Mouse (Mus musculus) MEL (cell line): Measurements from ENCODE around the gene Gm4787. TPM values are rescaled to one million over a fixed set of nuclear protein-coding genes. Genes with fewer than 3 reads are reported as not detected.
"Not testable (repeated sequence)": the region's sequence is repeated elsewhere in the genome, so short reads cannot be mapped to it uniquely, and the experiment has no call there.

Experiments
- DNase-seq: peaks from one replicate; pipeline ENCODE4 v3.0.0; 2011; ENCODE audit warnings: low read depth, low spot score
- H3K27ac ChIP-seq: 2 replicates; pipeline ENCODE4 v1.5.1; 2012; ENCODE audit warnings: low read depth, mild to moderate bottlenecking, control low read depth, low read length, moderate library complexity; ENCODE audit not compliant: control insufficient read depth
- H3K27me3 ChIP-seq, 2 experiments: fragments of 150-350 bp in 1 of 2; sonication (generic) in 1 of 2; 2 replicates each; pipeline ENCODE4 v1.6.1; 2012; ENCODE audit warnings: low read length in 2 of 2, mild to moderate bottlenecking in 2 of 2, improper control_type of control experiment in 1 of 2, moderate library complexity in 1 of 2; ENCODE audit not compliant: insufficient read depth in 2 of 2, control insufficient read depth in 1 of 2
- H3K36me3 ChIP-seq, 2 experiments: 2 replicates each; pipeline ENCODE4 v1.6.1; 2012 to 2014; ENCODE audit warnings: low read length in 2 of 2, improper control_type of control experiment in 1 of 2, inconsistent platforms in 1 of 2, mild to moderate bottlenecking in 1 of 2; ENCODE audit not compliant: insufficient read depth in 2 of 2, control insufficient read depth in 1 of 2
- H3K4me1 ChIP-seq, 2 experiments: fragments of 150-350 bp in 1 of 2; sonication (generic) in 1 of 2; 2 replicates each; pipeline ENCODE4 v1.6.1; 2012; ENCODE audit warnings: low read length in 2 of 2, improper control_type of control experiment in 1 of 2, mild to moderate bottlenecking in 1 of 2; ENCODE audit not compliant: insufficient read depth in 2 of 2, control insufficient read depth in 1 of 2
- H3K4me3 ChIP-seq, 2 experiments: fragments of 150-350 bp in 1 of 2; sonication (generic) in 1 of 2; 2 replicates each; pipeline ENCODE4 v1.5.1; 2012; ENCODE audit warnings: low read depth in 2 of 2, low read length in 2 of 2, mild to moderate bottlenecking in 2 of 2, moderate library complexity in 2 of 2, control low read depth in 1 of 2, improper control_type of control experiment in 1 of 2; ENCODE audit not compliant: control insufficient read depth in 1 of 2, insufficient read depth in 1 of 2
- H3K79me2 ChIP-seq: 2 replicates; pipeline ENCODE4 v1.6.1; 2012; ENCODE audit warnings: mild to moderate bottlenecking, low read length, moderate library complexity; ENCODE audit not compliant: control insufficient read depth, poor library complexity, insufficient read depth
- H3K9ac ChIP-seq: 2 replicates; pipeline ENCODE4 v1.6.1; 2012; ENCODE audit warnings: low read depth, mild to moderate bottlenecking, control low read depth, low read length, moderate library complexity; ENCODE audit not compliant: control insufficient read depth, poor library complexity, severe bottlenecking
- H3K9me3 ChIP-seq: fragments of 150-350 bp; sonication (generic); replicated peaks from 2 replicates; pipeline ENCODE4 v1.6.1; 2012; ENCODE audit warnings: mild to moderate bottlenecking, low read length, improper control_type of control experiment, moderate library complexity; ENCODE audit not compliant: insufficient read depth
- BHLHE40 ChIP-seq: IDR thresholded peaks from 2 replicates; pipeline ENCODE4 v1.6.1; 2012; ENCODE audit warnings: low read depth, mild to moderate bottlenecking, inconsistent platforms, low read length, improper control_type of control experiment, borderline replicate concordance
- CHD1 ChIP-seq: IDR thresholded peaks from 2 replicates; pipeline ENCODE4 v1.6.1; 2012; ENCODE audit warnings: low read depth, mild to moderate bottlenecking, inconsistent platforms, low read length, improper control_type of control experiment
- ELF1 ChIP-seq: IDR thresholded peaks from 2 replicates; pipeline ENCODE4 v1.6.1; 2014; ENCODE audit warnings: low read depth, mild to moderate bottlenecking, inconsistent platforms, low read length, improper control_type of control experiment, moderate library complexity
- EP300 ChIP-seq, 2 experiments: IDR thresholded peaks; 2 replicates each; pipeline ENCODE4 v1.6.1; 2011; ENCODE audit warnings: improper control_type of control experiment in 2 of 2, low read length in 2 of 2, low read depth in 1 of 2, mild to moderate bottlenecking in 1 of 2
- GABPA ChIP-seq: IDR thresholded peaks from 2 replicates; pipeline ENCODE4 v1.6.1; 2012; ENCODE audit warnings: low read depth, mild to moderate bottlenecking, inconsistent platforms, low read length, improper control_type of control experiment, moderate library complexity
- HCFC1 ChIP-seq: IDR thresholded peaks from 2 replicates; pipeline ENCODE4 v1.6.1; 2012; ENCODE audit warnings: low read depth, mild to moderate bottlenecking, inconsistent platforms, low read length, improper control_type of control experiment, moderate library complexity
- JUND ChIP-seq: IDR thresholded peaks from 2 replicates; pipeline ENCODE4 v1.6.1; 2011; ENCODE audit warnings: low read depth, mild to moderate bottlenecking, improper control_type of control experiment, low read length
- MAFK ChIP-seq: IDR thresholded peaks from 2 replicates; pipeline ENCODE4 v1.6.1; 2011; ENCODE audit warnings: low read depth, mild to moderate bottlenecking, low read length, improper control_type of control experiment, borderline replicate concordance
- MAX ChIP-seq: IDR thresholded peaks from 2 replicates; pipeline ENCODE4 v1.6.1; 2011; ENCODE audit warnings: low read length, improper control_type of control experiment
- MEF2A ChIP-seq: IDR thresholded peaks from 2 replicates; pipeline ENCODE4 v1.6.1; 2014; ENCODE audit warnings: low read depth, mild to moderate bottlenecking, inconsistent platforms, low read length, improper control_type of control experiment; ENCODE audit not compliant: poor library complexity, insufficient replicate concordance, severe bottlenecking; ENCODE audit errors: extremely low read depth
- MYB ChIP-seq: IDR thresholded peaks from 2 replicates; pipeline ENCODE4 v1.6.1; 2011; ENCODE audit warnings: mild to moderate bottlenecking, low read depth, low read length, improper control_type of control experiment
- NELFE ChIP-seq: IDR thresholded peaks from 2 replicates; pipeline ENCODE4 v1.6.1; 2011; ENCODE audit warnings: low read depth, low read length, improper control_type of control experiment
- POLR2AphosphoS2 ChIP-seq: IDR thresholded peaks from 2 replicates; pipeline ENCODE4 v1.6.1; 2011; ENCODE audit warnings: low read length, improper control_type of control experiment
- RCOR1 ChIP-seq: IDR thresholded peaks from 2 replicates; pipeline ENCODE4 v1.6.1; 2012; ENCODE audit warnings: low read depth, mild to moderate bottlenecking, inconsistent platforms, low read length, improper control_type of control experiment
- SIN3A ChIP-seq: IDR thresholded peaks from 2 replicates; pipeline ENCODE4 v1.6.1; 2012; ENCODE audit warnings: low read length, improper control_type of control experiment, inconsistent platforms
- TBP ChIP-seq: IDR thresholded peaks from 2 replicates; pipeline ENCODE4 v1.8.0; 2011; ENCODE audit warnings: low read depth, low read length, improper control_type of control experiment
- ZC3H11A ChIP-seq: IDR thresholded peaks from 2 replicates; pipeline ENCODE4 v1.6.1; 2012; ENCODE audit warnings: low read depth, mild to moderate bottlenecking, inconsistent platforms, low read length, improper control_type of control experiment
- ZKSCAN1 ChIP-seq: IDR thresholded peaks from 2 replicates; pipeline ENCODE4 v1.6.1; 2012; ENCODE audit warnings: low read depth, mild to moderate bottlenecking, inconsistent platforms, low read length, improper control_type of control experiment, moderate library complexity
- polyA plus RNA-seq, 2 experiments: library from polyadenylated mRNA; stranded (reverse) in 1 of 2; unstranded in 1 of 2; fragments of >175 nt in 1 of 2; fragments of >200 nt in 1 of 2; gene quantifications; 2 replicates each; pipeline versions ENCODE4 v1.2.1 to v1.2.4; 2012; ENCODE audit warnings: low replicate concordance in 2 of 2, low read depth in 1 of 2; ENCODE audit not compliant: insufficient read length in 2 of 2, insufficient read depth in 1 of 2, missing spikeins in 1 of 2
- total RNA-seq: library from RNA; depleted of rRNA; stranded (reverse); fragments of 300-350 nt; gene quantifications from 2 replicates; pipeline ENCODE4 v1.2.3, GENCODE M21; 2012; rRNA removed

The Gm4787 gene
- total RNA-seq (0.19 and 0.33 TPM in 2 replicates), polyA plus RNA-seq (under 1 TPM in 1 of 2 experiments, not detected in 1; 0.08 TPM)

DNA sequence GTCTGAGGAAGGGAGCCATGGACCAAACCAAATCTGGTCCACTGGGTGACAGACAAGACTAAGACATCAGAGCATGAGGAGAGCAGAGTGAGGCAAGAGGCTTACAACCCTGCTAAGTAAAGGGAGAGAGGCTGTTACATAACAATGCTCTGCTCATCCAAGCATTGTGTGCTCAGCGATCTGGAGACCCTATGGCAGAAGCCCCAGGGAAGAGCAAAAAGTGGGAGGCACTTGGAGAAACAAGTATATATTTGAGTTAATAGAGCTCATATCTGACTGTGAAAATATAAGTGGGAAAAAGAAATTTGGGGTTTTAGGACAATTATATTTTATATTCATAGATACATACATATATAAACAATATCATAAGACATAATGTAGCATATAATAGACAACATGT, at the start of gene Gm4787:
Gene Gm4787, minus strand, starts transcription at position 101 of the 400 bp plus-strand sequence.
- H3K4me1 ChIP-seq, DNase-seq, H3K27me3 ChIP-seq, H3K9me3 ChIP-seq, H3K79me2 ChIP-seq, H3K36me3 ChIP-seq, H3K27ac ChIP-seq, H3K9ac ChIP-seq, H3K4me3 ChIP-seq: not testable (repeated sequence)

DNA sequence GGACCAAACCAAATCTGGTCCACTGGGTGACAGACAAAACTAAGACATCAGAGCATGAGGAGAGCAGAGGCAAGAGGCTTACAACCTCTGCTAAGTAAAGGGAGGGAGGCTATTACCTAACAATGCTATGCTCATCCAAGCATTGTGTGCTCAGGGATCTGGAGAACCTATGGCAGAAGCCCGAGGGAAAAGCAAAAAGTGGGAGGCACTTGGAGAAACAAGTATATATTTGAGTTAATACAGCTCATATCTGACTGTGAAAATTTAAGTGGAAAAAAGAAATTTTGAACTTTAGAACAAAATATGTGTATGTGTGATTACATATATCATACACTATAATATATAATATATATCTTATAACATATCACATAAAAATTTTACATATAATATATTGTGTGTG, 42.6 kb upstream of the Gm4787 start, which contains the start of gene Adam4:
Gene Adam4, minus strand, starts transcription at position 101 of the 400 bp plus-strand sequence.
- TF ChIP-seq MAX (no peak), MAFK (no peak), ELF1 (no peak), EP300 (IDR thresholded peaks at IDR 0.05; ENCODE audit: low read depth in 1 of 2, low read length in 2 of 2) (no peak), BHLHE40 (no peak), POLR2AphosphoS2 (no peak), TBP (no peak), HCFC1 (no peak), MYB (no peak), ZC3H11A (no peak), SIN3A (no peak), CHD1 (no peak), MEF2A (no peak), RCOR1 (no peak), GABPA (no peak), JUND (no peak), ZKSCAN1 (no peak), NELFE (no peak)
- no peak for DNase-seq

More for the DNA sequence above, 42.6 kb upstream of the Gm4787 start, which contains the start of gene Adam4:
- no peaks in the 10 kb centered on the region for H3K79me2 ChIP-seq
- no peaks in the 10 kb centered on the region for H3K27me3 ChIP-seq
- H3K27ac ChIP-seq = no peak within 1 kb of the TSS
- no peaks in the 10 kb centered on the region for H3K9me3 ChIP-seq
- H3K9ac ChIP-seq = no peak within 1 kb of the TSS
- H3K4me3 ChIP-seq = no peak within 1 kb of the TSS
- no peaks in the 10 kb centered on the region for H3K4me1 ChIP-seq
- no peaks in the 10 kb centered on the region for H3K36me3 ChIP-seq
